Mouse (Mus musculus) natural killer cell, adult 2 months (primary cell): ENCODE measurements around the gene Vmn1r42.
"Not testable (repeated sequence)": the region's sequence is repeated elsewhere in the genome, so short reads cannot be mapped to it uniquely, and the experiment has no call there.

ENCODE experiments used
- DNase-seq, 2 experiments: peaks; one replicate each; pipeline ENCODE4 v3.0.0; 2022; ENCODE audit warnings: low spot score in 2 of 2

The Vmn1r42 gene

DNA sequence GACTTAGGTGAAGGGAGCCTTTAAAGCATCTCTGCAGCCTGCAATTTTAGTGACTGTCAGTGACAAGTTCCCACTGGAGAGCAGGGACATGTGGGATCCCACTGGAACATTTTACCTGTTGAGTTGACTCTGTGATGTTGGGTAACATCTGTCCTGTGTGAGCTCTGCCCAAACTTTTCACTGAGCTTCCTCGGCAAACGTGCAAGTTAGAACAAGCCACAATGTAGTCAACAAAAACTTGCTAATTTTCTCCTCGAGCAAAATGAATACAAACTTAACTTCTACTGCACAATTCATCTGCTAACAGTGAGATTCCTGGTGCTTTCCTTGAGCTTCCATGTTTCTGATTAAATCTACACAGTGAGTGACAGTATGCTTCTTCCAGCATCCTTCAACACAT is at the start of gene Vmn1r42, which contains the start of gene Vmn1r43:
Vmn1r42 (minus strand) TSS at position 101 of the 400 bp plus-strand sequence.
Vmn1r43 (minus strand) TSS at position 101 of the 400 bp plus-strand sequence.
- DNase-seq: not testable (repeated sequence)

DNA sequence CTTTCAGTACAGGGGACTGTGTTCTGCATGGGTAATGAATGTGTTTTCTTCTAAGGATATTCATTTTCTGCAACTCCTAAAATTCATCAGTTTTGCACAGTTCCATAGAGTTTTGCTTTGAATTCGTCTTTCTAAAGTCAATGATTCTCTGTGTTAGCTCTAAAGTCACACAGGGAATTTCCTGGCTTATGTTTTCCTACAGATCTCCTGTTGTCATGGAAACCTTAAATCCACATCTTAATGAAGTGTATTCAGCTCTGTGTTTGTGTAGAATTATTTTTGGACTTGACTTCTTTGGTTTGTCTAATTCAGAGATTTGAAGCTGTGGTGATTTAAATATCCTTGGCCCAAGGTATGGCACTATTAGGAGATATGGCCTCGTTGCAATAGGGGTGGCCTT is 7.6 kb upstream of the Vmn1r42 start:
- no peak for DNase-seq

GRCm38 (mm10) chr6:89883360-89883759 is 7.1 kb upstream of the Vmn1r42 start, which contains the start of gene Vmn1r44:
Gene Vmn1r44 (plus strand): TSS chr6:89883660.
- DNase-seq: no peak

- DNase-seq: no peak
Observed at GRCm38 (mm10) chr6:89880867-89881266, 4.7 kb upstream of the Vmn1r42 start.

GRCm38 (mm10) chr6:89876963-89877362 is 750 bp upstream of the Vmn1r42 start:
- no peak for DNase-seq

GRCm38 (mm10) chr6:89867976-89868375 is 8.2 kb downstream of the Vmn1r42 start:
- no peak for DNase-seq

DNA sequence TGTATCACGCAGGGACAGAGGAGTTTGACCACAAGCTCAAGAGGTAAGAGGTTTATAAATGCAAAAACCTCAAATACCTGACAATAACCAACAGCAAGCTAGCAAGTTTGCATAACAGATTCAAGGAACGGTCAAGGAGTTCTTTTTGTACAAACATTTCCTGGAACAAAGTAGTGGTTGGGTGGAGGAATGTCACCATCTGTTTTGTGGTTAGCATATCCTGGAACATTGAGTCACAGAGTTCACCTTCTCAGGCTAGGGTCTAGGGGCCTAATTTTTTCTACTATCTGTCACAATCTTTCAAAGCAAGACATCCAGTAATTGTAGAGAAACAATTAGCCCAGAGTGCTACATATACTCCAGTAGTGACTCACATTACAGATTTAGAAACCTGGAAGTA is 8.9 kb downstream of the Vmn1r42 start:
- DNase-seq: no peak

- DNase-seq: no peak
Observed at GRCm38 (mm10) chr6:89863792-89864191, 12.4 kb downstream of the Vmn1r42 start.

GRCm38 (mm10) chr6:89859839-89860238 is 16.4 kb downstream of the Vmn1r42 start:
- DNase-seq: no peak

DNA sequence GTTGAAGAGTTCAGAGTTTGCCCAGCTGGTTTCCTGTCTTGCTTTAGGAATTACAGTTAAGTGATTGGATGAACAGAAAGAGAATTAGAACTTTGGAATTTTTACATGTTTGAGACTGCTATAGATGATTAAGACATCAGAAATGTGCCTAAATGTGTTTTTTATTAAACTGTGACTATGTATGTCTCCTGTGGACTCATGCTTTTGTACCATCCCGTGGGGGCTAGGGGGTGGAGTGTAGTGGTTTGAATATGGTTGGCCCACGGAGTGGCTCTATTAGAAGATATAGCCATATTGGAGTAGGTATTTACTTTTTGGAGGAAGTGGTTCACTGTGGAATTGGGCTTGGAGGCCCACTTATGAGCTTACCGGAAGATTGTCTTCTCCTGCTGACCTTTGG is 18.7 kb downstream of the Vmn1r42 start:
- DNase-seq: no peak
